ENCODE assay signal across 8 mouse cellular contexts in the genomic region with DNA sequence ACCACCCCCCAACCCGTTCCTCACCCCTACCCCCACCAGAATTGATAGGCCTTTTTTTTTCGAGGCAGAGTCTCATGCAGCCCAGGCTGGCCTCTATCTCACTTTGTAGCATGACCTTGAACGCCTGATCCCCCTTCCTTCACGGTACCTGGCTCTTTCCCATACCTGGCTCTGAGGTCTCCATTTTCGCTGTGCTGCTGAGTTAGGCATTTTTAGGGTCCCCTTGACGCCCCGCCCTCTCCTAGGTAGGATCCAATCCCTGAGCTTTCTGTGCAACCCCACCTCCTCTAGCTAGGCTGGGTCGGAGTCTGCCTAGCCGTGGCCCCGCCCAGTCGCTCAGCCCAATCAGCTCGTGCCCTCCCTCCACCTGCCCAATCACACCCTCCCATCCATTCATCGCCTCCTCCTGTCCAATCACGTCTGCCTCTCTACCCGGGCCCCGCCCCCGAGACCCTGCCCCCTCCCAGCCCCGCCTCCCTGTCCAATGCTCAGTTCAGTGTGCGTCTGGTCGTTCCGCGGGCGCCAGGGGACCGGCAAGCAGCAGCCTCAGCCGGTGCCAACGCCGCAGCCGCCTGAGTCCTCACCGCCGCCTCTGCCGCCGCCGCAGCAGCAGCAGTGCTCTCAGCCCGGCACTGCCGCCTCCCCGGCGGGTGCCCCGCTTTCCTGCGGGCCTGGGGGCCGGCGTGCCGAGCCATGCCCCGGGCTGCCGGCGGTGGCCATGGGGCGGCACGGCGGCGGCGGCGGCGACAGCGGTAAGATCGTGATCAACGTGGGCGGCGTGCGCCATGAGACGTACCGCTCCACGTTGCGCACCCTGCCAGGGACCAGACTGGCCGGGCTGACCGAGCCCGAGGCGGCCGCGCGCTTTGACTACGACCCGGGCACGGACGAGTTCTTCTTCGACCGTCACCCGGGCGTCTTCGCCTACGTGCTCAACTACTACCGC. TPM values are rescaled to one million over a fixed set of nuclear protein-coding genes. Genes with fewer than 3 reads are reported as not detected.
DNase-seq lines count a peak whose midpoint lies in the region; ATAC-seq lines count a peak whose summit lies in the region.

A gene (plus strand): TSS at position 263 of the 946 bp plus-strand sequence.

- peak; percentile 93 for DNase-seq in adrenal gland, adult 2 months
- DNase-seq in embryo, embryonic 11 days = peak; percentile 95
- DNase-seq in gastrocnemius, postnatal 14 days = peak; percentile 83
- DNase-seq in left cerebral cortex, adult 8-10 months (ENCODE audit: low spot score in 2 of 2) = peak; percentile 69 to 97
- DNase-seq in retina, postnatal 7 days (ENCODE audit: low read depth, low spot score) = peak; percentile 89
- DNase-seq in thymus, postnatal 4 days = peak; percentile 80

- intact Hi-C loops in gastrocnemius, postnatal 14 days (cut with DNase I; ENCODE audit: low total_unique reads) = no loop called here

- ATAC-seq in inflammation-experienced regulatory T-cells, adult 6 months = peak; percentile 83
- peak; percentile 90 for ATAC-seq in megakaryocyte, adult 5-6 weeks (ENCODE audit: poor library complexity, severe bottlenecking)

RNA-seq across cellular contexts. Expression of the gene that starts here (rescaled TPM):
- 1 to 10 TPM; 4.4 to 4.8 TPM for total RNA-seq in adrenal gland, adult 2 months (2021)
- polyA plus RNA-seq in adrenal gland, adult 2 months (2012; rRNA removed) = 7.2 and 8.8 TPM in 2 replicates
- 1 to 10 TPM; 2.9 to 3.1 TPM for total RNA-seq in gastrocnemius, postnatal 14 days (2021)
- polyA plus RNA-seq in inflammation-experienced regulatory T-cells, adult 6 months (2017; shearing (Covaris generic)) = not detected
- 10 to 100 TPM; 85.4 to 98.3 (median 97.3) TPM for total RNA-seq in left cerebral cortex, adult 8-10 months (2022)
- 0.41 and 0.67 TPM in 2 replicates for total RNA-seq in megakaryocyte, adult 5-6 weeks (2015)
- total RNA-seq in megakaryocyte, adult 5-6 weeks (2017) = not detected in 2 replicates

Comparison
In these comparisons a context has a peak if more than half of its experiments do, and no peak if none do; other contexts are left out.
1. Peak in every context shown above with its lines: DNase-seq and ATAC-seq.
2. RNA of the gene that starts here (total RNA-seq): 85.4 to 98.3 TPM in left cerebral cortex, adult 8-10 months; 4.4 to 4.8 TPM in adrenal gland, adult 2 months, 2.9 to 3.1 TPM in gastrocnemius, postnatal 14 days and 0.41 to 0.67 TPM in megakaryocyte, adult 5-6 weeks; every median in the first group is over 10 times any median in the second.
3. Peak in ATAC-seq in inflammation-experienced regulatory T-cells, adult 6 months; RNA of the gene not detected or under 1 TPM.
4. Peak in ATAC-seq in megakaryocyte, adult 5-6 weeks; RNA of the gene not detected or under 1 TPM.